Mouse (Mus musculus) liver, postnatal 0 days (tissue): ENCODE measurements at regions not wholly inside any gene's neighbourhood (a gene's known extent, or its start where the extent isn't known, plus 50 kb on each side); places are given as distances from the start of the nearest gene placed in this dataset.

ENCODE experiments used
- ATAC-seq: fragments of 200-750 bp; cut with Nextera tagmentation; 2 replicates; pipeline ENCODE4 v1.8.0; 2017; ENCODE audit warnings: mild to moderate bottlenecking, moderate library complexity
- DNase-seq: peaks from one replicate; pipeline ENCODE4 v3.0.0-alpha.2; 2016
- H3K27ac ChIP-seq: fragments of 300-500 bp; sonication (generic); 2 replicates; pipeline ENCODE4 v1.5.1; 2014; ENCODE audit warnings: antibody characterized with exemption, moderate library complexity, mild to moderate bottlenecking, low read depth
- H3K27me3 ChIP-seq: fragments of 300-500 bp; sonication (generic); 2 replicates; pipeline ENCODE4 v1.6.1; 2014; ENCODE audit warnings: low read length, control low read depth, mixed read lengths; ENCODE audit not compliant: insufficient read depth
- H3K36me3 ChIP-seq: fragments of 300-500 bp; sonication (generic); replicated peaks from 2 replicates; pipeline ENCODE4 v1.6.1; 2014; ENCODE audit warnings: mild to moderate bottlenecking, control low read depth, low read length, moderate library complexity, mixed read lengths; ENCODE audit not compliant: insufficient read depth
- H3K4me1 ChIP-seq: fragments of 300-500 bp; sonication (generic); 2 replicates; pipeline ENCODE4 v1.6.1; 2014; ENCODE audit warnings: antibody characterized with exemption, mild to moderate bottlenecking, control low read depth; ENCODE audit not compliant: insufficient read depth
- H3K4me2 ChIP-seq: fragments of 300-500 bp; sonication (generic); 2 replicates; pipeline ENCODE4 v1.6.1; 2014; ENCODE audit warnings: low read depth, mild to moderate bottlenecking, low read length, moderate library complexity, mixed read lengths
- H3K4me3 ChIP-seq: fragments of 300-500 bp; sonication (generic); 2 replicates; pipeline ENCODE4 v1.5.1; 2014; ENCODE audit warnings: low read depth, low read length
- H3K9ac ChIP-seq: fragments of 300-500 bp; sonication (generic); replicated peaks from 2 replicates; pipeline ENCODE4 v1.6.1; 2014; ENCODE audit warnings: mild to moderate bottlenecking, moderate library complexity
- H3K9me3 ChIP-seq: fragments of 300-500 bp; sonication (generic); 2 replicates; pipeline ENCODE4 v1.6.1; 2016; ENCODE audit warnings: mild to moderate bottlenecking, control low read depth, low read length, mixed read lengths
- CTCF ChIP-seq: sonication (generic); IDR thresholded peaks from 2 replicates; pipeline ENCODE4 v1.5.1; 2016; ENCODE audit warnings: antibody characterized with exemption, low read depth
- EP300 ChIP-seq: IDR thresholded peaks from 2 replicates; pipeline ENCODE4 v1.6.1; 2016; ENCODE audit warnings: antibody characterized with exemption, low read depth, mild to moderate bottlenecking
- WGBS: fragments of 180-500 bp; shearing (Covaris S2); extraction: QIAGEN DNeasy Blood & Tissue Kit; methylation state at CpG from one replicate; pipeline ENCODE4 v1.1.7; 2014; ENCODE audit not compliant: insufficient replicate concordance; 5-methylcytosine and 5-hydroxymethylcytosine counted together

DNA sequence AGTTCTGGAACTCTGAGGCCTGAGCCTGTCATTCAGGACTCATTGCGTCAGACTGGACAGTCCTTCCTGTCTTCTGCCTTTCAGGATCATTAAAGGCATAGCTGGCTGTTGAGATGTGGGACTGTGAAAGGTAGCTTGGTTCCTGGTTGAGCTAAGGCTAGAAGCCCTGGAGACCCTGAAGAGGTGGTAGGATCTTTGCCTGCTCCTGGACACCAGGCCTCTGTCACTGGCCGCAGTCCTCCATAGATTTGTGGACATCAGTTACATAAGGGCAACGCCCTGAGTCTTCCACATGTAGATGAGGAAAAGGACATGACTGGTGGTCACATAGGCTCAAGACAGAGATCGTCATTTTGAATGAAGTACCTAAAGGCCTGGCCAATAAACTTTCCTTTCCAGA, 127.9 kb downstream of the Opa1 start:
- Histone ChIP-seq H3K27ac (no peak overlapping the region), H3K36me3 (no peaks in the 10 kb centered on the region), H3K27me3 (no peaks in the 10 kb centered on the region), H3K9me3 (no peaks in the 10 kb centered on the region), H3K9ac (no peak overlapping the region), H3K4me3 (no peak overlapping the region), H3K4me1 (no peaks in the 10 kb centered on the region), H3K4me2 (no peak overlapping the region)
- TF ChIP-seq EP300 (no peak), CTCF (no peak)
- DNase-seq (no peak), ATAC-seq (no peak)
- WGBS: 79% methylated on average over 4 of the region's 4 CpGs

DNA sequence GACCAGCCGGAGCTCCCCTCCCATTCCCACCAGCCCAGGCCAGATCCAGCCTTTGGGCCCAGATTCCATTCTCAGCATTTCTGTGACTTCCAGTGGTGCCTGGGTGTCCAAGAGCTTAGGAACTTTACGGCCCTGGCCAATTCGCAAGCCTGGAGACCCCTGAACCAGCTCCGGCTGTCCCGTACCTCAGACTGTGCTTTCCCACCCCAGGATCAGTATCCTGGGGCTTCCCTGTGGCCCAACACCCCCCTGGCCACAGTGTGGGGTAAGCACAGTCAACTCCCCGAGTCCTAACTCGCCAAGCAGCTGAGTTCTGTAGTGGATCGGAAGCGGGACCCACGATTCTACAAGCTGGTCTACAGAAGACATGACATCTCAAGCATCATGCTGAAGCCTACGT, 128.5 kb downstream of the Opa1 start:
- WGBS: 86% methylated on average over 11 of the region's 11 CpGs
- Histone ChIP-seq H3K4me1 (no peaks in the 10 kb centered on the region), H3K27ac (no peak overlapping the region), H3K4me2 (no peak overlapping the region), H3K4me3 (no peak overlapping the region), H3K27me3 (no peaks in the 10 kb centered on the region), H3K9me3 (no peaks in the 10 kb centered on the region), H3K36me3 (no peaks in the 10 kb centered on the region), H3K9ac (no peak overlapping the region)
- ATAC-seq (no peak), DNase-seq (no peak)
- TF ChIP-seq CTCF (no peak), EP300 (no peak)

DNA sequence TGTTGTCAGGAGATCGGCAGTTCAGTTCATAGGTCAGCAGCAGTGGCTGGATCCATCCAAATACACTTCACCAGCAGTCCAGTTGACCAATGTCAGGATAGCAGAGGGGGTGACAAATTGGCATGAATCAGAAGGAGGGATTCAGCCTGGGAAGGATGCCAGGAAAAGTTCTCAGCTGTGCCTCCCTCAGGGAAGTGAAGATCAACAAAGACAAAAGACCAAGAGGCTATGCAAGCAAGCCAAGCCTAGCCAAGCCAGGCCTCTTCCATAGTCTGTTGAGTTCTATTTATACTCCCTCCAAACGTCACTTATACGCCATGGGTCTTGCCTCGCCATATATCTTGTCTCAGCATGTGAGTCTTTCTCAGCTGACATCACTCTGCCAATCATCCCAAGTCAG, 129.9 kb downstream of the Opa1 start:
- no peaks in the 10 kb centered on the region for H3K4me1 ChIP-seq
- DNase-seq: no peak
- H3K27ac ChIP-seq: no peak overlapping the region
- TF ChIP-seq EP300: no peak
- no peak for TF ChIP-seq CTCF
- H3K4me2 ChIP-seq: no peak overlapping the region
- H3K9ac ChIP-seq: no peak overlapping the region
- whole genome bisulfite sequencing: 77% methylated on average over 4 of the region's 4 CpGs
- no peak for ATAC-seq
- H3K27me3 ChIP-seq: no peaks in the 10 kb centered on the region
- no peaks in the 10 kb centered on the region for H3K36me3 ChIP-seq
- no peaks in the 10 kb centered on the region for H3K9me3 ChIP-seq
- no peak overlapping the region for H3K4me3 ChIP-seq

DNA sequence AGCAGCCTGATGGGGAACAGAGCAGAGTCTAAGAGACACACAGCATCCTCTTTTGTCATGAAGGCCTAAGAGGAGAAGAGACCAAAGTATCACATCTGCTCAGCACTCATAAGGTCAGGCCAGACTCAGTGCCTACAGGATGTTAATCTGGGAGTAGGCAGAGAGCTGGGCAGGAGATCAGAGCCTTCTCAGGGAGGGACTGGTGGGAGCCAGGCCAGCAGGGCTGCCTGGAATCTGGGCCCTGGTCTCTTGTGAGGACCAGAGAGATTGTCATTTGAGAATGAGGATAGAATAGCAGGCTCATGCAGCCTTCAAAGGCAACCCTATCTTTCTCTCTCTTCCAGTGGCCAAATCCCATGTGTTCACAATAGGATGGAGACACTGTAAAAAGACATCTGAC, 132.3 kb downstream of the Opa1 start:
- Histone ChIP-seq H3K36me3 (no peaks in the 10 kb centered on the region), H3K4me3 (no peak overlapping the region), H3K4me1 (no peaks in the 10 kb centered on the region), H3K27me3 (no peaks in the 10 kb centered on the region), H3K9me3 (no peaks in the 10 kb centered on the region), H3K9ac (no peak overlapping the region), H3K4me2 (no peak overlapping the region), H3K27ac (no peak overlapping the region)
- TF ChIP-seq EP300: no peak
- no peak for TF ChIP-seq CTCF
- DNase-seq (no peak), ATAC-seq (no peak)

DNA sequence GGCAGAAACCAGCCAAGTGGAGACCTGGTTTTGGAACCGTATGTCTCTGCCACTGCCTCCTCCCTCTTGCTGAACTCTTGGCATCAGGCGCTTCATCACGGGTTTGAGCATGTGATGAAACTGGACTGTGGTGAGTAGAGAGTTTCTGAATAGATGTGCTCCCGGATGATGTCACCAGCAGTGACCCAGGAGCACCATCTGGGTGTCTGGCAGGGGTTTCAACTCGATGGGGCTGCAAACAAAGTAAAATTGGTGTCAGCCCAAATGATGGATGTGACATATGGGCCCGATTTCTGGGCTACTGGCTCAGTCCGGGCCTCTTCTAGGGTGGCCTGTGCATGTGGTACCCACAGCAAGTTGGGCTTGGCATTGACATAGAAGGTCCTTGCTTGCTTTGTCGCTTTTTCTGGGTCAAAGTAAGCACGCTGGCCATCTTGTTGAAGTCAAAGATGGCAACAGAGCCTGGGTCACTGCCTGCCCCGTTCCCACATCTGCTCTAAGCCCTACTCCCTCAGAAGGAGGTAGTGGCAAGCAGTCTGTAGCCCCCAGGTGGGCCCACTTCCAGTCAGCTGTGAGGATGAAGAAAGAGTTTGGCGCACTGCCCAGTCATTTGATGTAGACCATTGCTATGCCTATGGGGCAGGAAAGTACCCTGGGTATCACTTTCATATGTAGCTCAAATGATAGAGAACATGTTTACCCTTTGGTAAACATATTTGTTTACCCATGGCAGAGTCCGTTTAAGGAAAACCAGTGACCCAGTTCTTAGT, 133.0 kb downstream of the Opa1 start:
- no peak overlapping the region for H3K4me2 ChIP-seq
- no peak for TF ChIP-seq CTCF
- no peak for TF ChIP-seq EP300
- H3K36me3 ChIP-seq: no peaks in the 10 kb centered on the region
- H3K9me3 ChIP-seq: no peaks in the 10 kb centered on the region
- 75% methylated on average over 12 of the region's 12 CpGs for WGBS
- H3K27me3 ChIP-seq: no peaks in the 10 kb centered on the region
- no peak overlapping the region for H3K27ac ChIP-seq
- H3K4me1 ChIP-seq: no peaks in the 10 kb centered on the region
- ATAC-seq: no peak
- H3K4me3 ChIP-seq: no peak overlapping the region
- H3K9ac ChIP-seq: no peak overlapping the region
- no peak for DNase-seq

DNA sequence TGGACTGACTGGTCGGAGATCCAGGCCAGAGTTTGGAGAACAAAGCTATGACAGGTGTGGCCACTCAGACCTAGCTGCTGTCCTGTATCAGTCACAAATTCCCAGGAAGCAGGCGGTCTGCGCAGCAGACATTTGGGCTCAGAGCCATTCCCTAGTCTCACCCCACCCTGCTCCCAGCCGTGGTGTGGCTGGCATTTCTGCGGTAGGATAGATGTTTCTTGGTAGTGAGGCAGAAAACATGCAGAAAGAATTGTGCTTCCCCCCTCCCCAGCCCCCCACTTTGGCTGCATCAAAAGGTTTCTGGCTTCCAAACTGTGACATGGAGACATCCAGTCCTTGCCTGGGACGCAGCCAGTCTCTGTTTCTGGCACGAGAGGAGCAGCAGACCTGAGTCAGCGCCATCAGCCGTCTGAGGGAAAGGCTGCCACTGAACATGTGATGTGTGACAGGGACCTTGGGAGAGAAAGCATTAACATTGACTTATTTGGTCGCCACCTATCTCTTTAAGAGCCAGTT, 135.5 kb downstream of the Opa1 start:
- no peak for ATAC-seq
- Histone ChIP-seq H3K4me3 (no peak overlapping the region), H3K4me1 (no peaks in the 10 kb centered on the region), H3K27ac (no peak overlapping the region), H3K36me3 (no peaks in the 10 kb centered on the region), H3K9ac (no peak overlapping the region), H3K9me3 (no peaks in the 10 kb centered on the region), H3K4me2 (no peak overlapping the region), H3K27me3 (no peaks in the 10 kb centered on the region)
- TF ChIP-seq CTCF (no peak), EP300 (no peak)
- no peak for DNase-seq
- WGBS: 74% methylated on average over 10 of the region's 10 CpGs

DNA sequence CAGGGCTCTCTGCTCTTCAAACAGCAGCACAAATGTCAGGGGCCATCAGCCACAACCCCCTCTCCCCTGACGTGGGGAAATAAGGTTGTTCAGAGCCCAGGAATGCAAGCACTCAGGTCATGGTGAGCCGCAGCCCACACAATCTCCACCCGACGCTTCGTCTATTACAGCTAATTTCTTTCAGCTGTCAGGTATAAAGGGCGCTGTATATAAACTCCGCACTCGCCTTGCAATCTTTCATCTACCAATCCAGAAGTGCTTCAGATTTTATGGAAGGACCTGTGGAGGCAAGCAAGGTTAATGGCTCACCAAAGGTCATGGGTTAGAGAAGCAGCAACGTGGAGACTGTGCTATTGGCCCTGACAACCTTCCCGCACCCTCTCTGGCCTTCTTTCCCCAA, 139.8 kb downstream of the Opa1 start:
- TF ChIP-seq CTCF: no peak
- no peak for TF ChIP-seq EP300
- H3K9me3 ChIP-seq: no peaks in the 10 kb centered on the region
- 60% methylated on average over 10 of the region's 10 CpGs for WGBS
- no peaks in the 10 kb centered on the region for H3K27me3 ChIP-seq
- DNase-seq: no peak
- no peak overlapping the region for H3K4me2 ChIP-seq
- H3K4me1 ChIP-seq: no peaks in the 10 kb centered on the region
- no peak overlapping the region for H3K9ac ChIP-seq
- H3K27ac ChIP-seq: no peak overlapping the region
- no peak overlapping the region for H3K4me3 ChIP-seq
- ATAC-seq: no peak
- H3K36me3 ChIP-seq: no peaks in the 10 kb centered on the region
